Mouse (Mus musculus): ENCODE measurements around the gene Phf5a.
"Not testable (repeated sequence)": the region's sequence is repeated elsewhere in the genome, so short reads cannot be mapped to it uniquely, and the experiment has no call there.

Gene Phf5a

GRCm38 (mm10) chr15:81871604-81872261 is at the start of gene Phf5a:
TSS of gene Phf5a (minus strand) at chr15:81871911.
- peak; percentile 94 for DNase-seq (ENCODE audit: low read depth)

- DNase-seq (ENCODE audit: low read depth) = no peak
Measured at GRCm38 (mm10) chr15:81921255-81921654, 49.5 kb upstream of the Phf5a start.

GRCm38 (mm10) chr15:81920546-81921217 is 49.0 kb upstream of the Phf5a start:
- DNase-seq (ENCODE audit: low read depth) = no peak

GRCm38 (mm10) chr15:81919062-81919461 is 47.4 kb upstream of the Phf5a start:
- DNase-seq (ENCODE audit: low read depth) = no peak

GRCm38 (mm10) chr15:81917621-81918463 is 46.1 kb upstream of the Phf5a start:
- peak; percentile 64 for DNase-seq (ENCODE audit: low read depth)

GRCm38 (mm10) chr15:81917201-81917600 is 45.5 kb upstream of the Phf5a start:
- no peak for DNase-seq (ENCODE audit: low read depth)

- DNase-seq (ENCODE audit: low read depth) = no peak
Measured at GRCm38 (mm10) chr15:81915663-81916062, 44.0 kb upstream of the Phf5a start.

- peak; percentile 33 for DNase-seq (ENCODE audit: low read depth)
Measured at GRCm38 (mm10) chr15:81914668-81915067, 43.0 kb upstream of the Phf5a start.

- DNase-seq (ENCODE audit: low read depth) = no peak
Measured at GRCm38 (mm10) chr15:81912498-81912897, 40.8 kb upstream of the Phf5a start.

GRCm38 (mm10) chr15:81908767-81909166 is 37.1 kb upstream of the Phf5a start:
- DNase-seq (ENCODE audit: low read depth) = not testable (repeated sequence)

- no peak for DNase-seq (ENCODE audit: low read depth)
Measured at GRCm38 (mm10) chr15:81907953-81908352, 36.2 kb upstream of the Phf5a start.

- DNase-seq (ENCODE audit: low read depth) = peak; percentile 65
Measured at GRCm38 (mm10) chr15:81904939-81905338, 33.2 kb upstream of the Phf5a start.

GRCm38 (mm10) chr15:81898751-81899150 is 27.0 kb upstream of the Phf5a start:
- no peak for DNase-seq (ENCODE audit: low read depth)

GRCm38 (mm10) chr15:81897607-81898285 is 26.0 kb upstream of the Phf5a start:
- DNase-seq (ENCODE audit: low read depth) = no peak

- DNase-seq (ENCODE audit: low read depth) = no peak
Measured at GRCm38 (mm10) chr15:81896407-81896806, 24.7 kb upstream of the Phf5a start.

GRCm38 (mm10) chr15:81894002-81894401 is 22.3 kb upstream of the Phf5a start:
- DNase-seq (ENCODE audit: low read depth) = no peak

GRCm38 (mm10) chr15:81891822-81892580 is 20.3 kb upstream of the Phf5a start:
- peak; percentile 48 for DNase-seq (ENCODE audit: low read depth)

GRCm38 (mm10) chr15:81891140-81891802 is 19.6 kb upstream of the Phf5a start:
- peak; percentile 25 for DNase-seq (ENCODE audit: low read depth)

GRCm38 (mm10) chr15:81889175-81889574 is 17.5 kb upstream of the Phf5a start:
- no peak for DNase-seq (ENCODE audit: low read depth)

- DNase-seq (ENCODE audit: low read depth) = no peak
Measured at GRCm38 (mm10) chr15:81886795-81887550, 15.3 kb upstream of the Phf5a start.

Measured in c-Kit-positive CD71-positive TER-119-negative erythroid progenitor cells, embryonic 14.5 days (primary cell).